Mouse (Mus musculus): ENCODE data around the gene Dock4. TPM values are rescaled to one million over a fixed set of nuclear protein-coding genes. Genes with fewer than 3 reads are reported as not detected.

Gene Dock4
- polyA plus RNA-seq, 1 experiment from 2014 or later: 34.3 TPM

GRCm38 (mm10) chr12:40574051-40574450, 128.3 kb downstream of the Dock4 start:
- Histone ChIP-seq H3K4me2 (ENCODE audit: low read length) (no peak overlapping the region), H3K9me3 (ENCODE audit: control insufficient read depth, low read length) (no peaks in the 10 kb centered on the region), H3K36me3 (ENCODE audit: control insufficient read depth, insufficient read depth, low read length) (no peaks in the 10 kb centered on the region), H3K27me3 (ENCODE audit: control insufficient read depth, insufficient read depth, low read length) (no peaks in the 10 kb centered on the region), H3K9ac (replicated peaks; ENCODE audit: low read length) (no peak overlapping the region), H3K4me3 (replicated peaks; ENCODE audit: low read depth, low read length) (no peak overlapping the region), H3K4me1 (ENCODE audit: control insufficient read depth, insufficient read depth, low read length) (peaks cover 4% of the 10 kb centered on the region; the same call in 1 of the 2 replicates), H3K27ac (replicated peaks; ENCODE audit: low read depth, low read length) (no peak overlapping the region)
- no peak for ATAC-seq (ENCODE audit: low FRiP score, low TSS enrichment)
- no peak for DNase-seq
- 75% methylated on average over 3 of the region's 3 CpGs for WGBS

- WGBS: 79% methylated on average over 2 of the region's 2 CpGs
- Histone ChIP-seq H3K4me3 (replicated peaks; ENCODE audit: low read depth, low read length) (no peak overlapping the region), H3K36me3 (ENCODE audit: control insufficient read depth, insufficient read depth, low read length) (no peaks in the 10 kb centered on the region), H3K27ac (replicated peaks; ENCODE audit: low read depth, low read length) (no peak overlapping the region), H3K9ac (replicated peaks; ENCODE audit: low read length) (no peak overlapping the region), H3K9me3 (ENCODE audit: control insufficient read depth, low read length) (no peaks in the 10 kb centered on the region), H3K4me2 (ENCODE audit: low read length) (no peak overlapping the region), H3K4me1 (ENCODE audit: control insufficient read depth, insufficient read depth, low read length) (peaks cover 4% of the 10 kb centered on the region; the same call in 1 of the 2 replicates), H3K27me3 (ENCODE audit: control insufficient read depth, insufficient read depth, low read length) (no peaks in the 10 kb centered on the region)
- DNase-seq: no peak
- no peak for ATAC-seq (ENCODE audit: low FRiP score, low TSS enrichment)
Measured at GRCm38 (mm10) chr12:40576749-40577148, 131.0 kb downstream of the Dock4 start.

- WGBS: 46% methylated on average over 2 of the region's 2 CpGs
- H3K9ac ChIP-seq (replicated peaks; ENCODE audit: low read length): no peak overlapping the region
- H3K27ac ChIP-seq (replicated peaks; ENCODE audit: low read depth, low read length): no peak overlapping the region
Measured at GRCm38 (mm10) chr12:40580351-40580750, 134.6 kb downstream of the Dock4 start.

GRCm38 (mm10) chr12:40581037-40581436, 135.3 kb downstream of the Dock4 start:
- no peak overlapping the region for H3K4me2 ChIP-seq (ENCODE audit: low read length)
- H3K4me3 ChIP-seq (replicated peaks; ENCODE audit: low read depth, low read length): no peak overlapping the region
- ATAC-seq (ENCODE audit: low FRiP score, low TSS enrichment): no peak
- no peak for DNase-seq
- H3K9ac ChIP-seq (replicated peaks; ENCODE audit: low read length): no peak overlapping the region
- H3K4me1 ChIP-seq (ENCODE audit: control insufficient read depth, insufficient read depth, low read length): no peaks in the 10 kb centered on the region
- 70% methylated on average over 3 of the region's 3 CpGs for WGBS
- H3K9me3 ChIP-seq (ENCODE audit: control insufficient read depth, low read length): no peaks in the 10 kb centered on the region
- no peak overlapping the region for H3K27ac ChIP-seq (replicated peaks; ENCODE audit: low read depth, low read length)
- H3K36me3 ChIP-seq (ENCODE audit: control insufficient read depth, insufficient read depth, low read length): no peaks in the 10 kb centered on the region
- no peaks in the 10 kb centered on the region for H3K27me3 ChIP-seq (ENCODE audit: control insufficient read depth, insufficient read depth, low read length)

More at GRCm38 (mm10) chr12:40580351-40580750, 134.6 kb downstream of the Dock4 start:
- H3K27me3 ChIP-seq (ENCODE audit: control insufficient read depth, insufficient read depth, low read length): no peaks in the 10 kb centered on the region
- H3K36me3 ChIP-seq (ENCODE audit: control insufficient read depth, insufficient read depth, low read length): no peaks in the 10 kb centered on the region
- no peaks in the 10 kb centered on the region for H3K4me1 ChIP-seq (ENCODE audit: control insufficient read depth, insufficient read depth, low read length)
- no peak overlapping the region for H3K4me2 ChIP-seq (ENCODE audit: low read length)
- no peak overlapping the region for H3K4me3 ChIP-seq (replicated peaks; ENCODE audit: low read depth, low read length)
- H3K9me3 ChIP-seq (ENCODE audit: control insufficient read depth, low read length): no peaks in the 10 kb centered on the region
- ATAC-seq (ENCODE audit: low FRiP score, low TSS enrichment): no peak
- no peak for DNase-seq

- no peaks in the 10 kb centered on the region for H3K4me1 ChIP-seq (ENCODE audit: control insufficient read depth, insufficient read depth, low read length)
- DNase-seq (no peak), ATAC-seq (ENCODE audit: low FRiP score, low TSS enrichment) (no peak)
- no peak overlapping the region for H3K4me2 ChIP-seq (ENCODE audit: low read length)
- H3K27me3 ChIP-seq (ENCODE audit: control insufficient read depth, insufficient read depth, low read length): no peaks in the 10 kb centered on the region
- H3K9ac ChIP-seq (replicated peaks; ENCODE audit: low read length): no peak overlapping the region
- H3K4me3 ChIP-seq (replicated peaks; ENCODE audit: low read depth, low read length): no peak overlapping the region
- H3K9me3 ChIP-seq (ENCODE audit: control insufficient read depth, low read length): no peaks in the 10 kb centered on the region
- no peak overlapping the region for H3K27ac ChIP-seq (replicated peaks; ENCODE audit: low read depth, low read length)
- no peaks in the 10 kb centered on the region for H3K36me3 ChIP-seq (ENCODE audit: control insufficient read depth, insufficient read depth, low read length)
- WGBS: 73% methylated on average over 5 of the region's 5 CpGs
Measured at GRCm38 (mm10) chr12:40582059-40582458, 136.3 kb downstream of the Dock4 start.

GRCm38 (mm10) chr12:40584526-40585289, 139.0 kb downstream of the Dock4 start:
- no peak overlapping the region for H3K27ac ChIP-seq (replicated peaks; ENCODE audit: low read depth, low read length)
- WGBS: 77% methylated on average over 7 of the region's 7 CpGs
- no peak overlapping the region for H3K4me3 ChIP-seq (replicated peaks; ENCODE audit: low read depth, low read length)
- H3K36me3 ChIP-seq (ENCODE audit: control insufficient read depth, insufficient read depth, low read length): no peaks in the 10 kb centered on the region
- H3K27me3 ChIP-seq (ENCODE audit: control insufficient read depth, insufficient read depth, low read length): no peaks in the 10 kb centered on the region
- no peaks in the 10 kb centered on the region for H3K4me1 ChIP-seq (ENCODE audit: control insufficient read depth, insufficient read depth, low read length)
- no peak for ATAC-seq (ENCODE audit: low FRiP score, low TSS enrichment)
- H3K4me2 ChIP-seq (ENCODE audit: low read length): no peak overlapping the region
- no peaks in the 10 kb centered on the region for H3K9me3 ChIP-seq (ENCODE audit: control insufficient read depth, low read length)
- no peak for DNase-seq
- no peak overlapping the region for H3K9ac ChIP-seq (replicated peaks; ENCODE audit: low read length)

- 85% methylated on average over 4 of the region's 4 CpGs for WGBS
- Histone ChIP-seq H3K9me3 (ENCODE audit: control insufficient read depth, low read length) (no peaks in the 10 kb centered on the region), H3K27me3 (ENCODE audit: control insufficient read depth, insufficient read depth, low read length) (no peaks in the 10 kb centered on the region), H3K9ac (replicated peaks; ENCODE audit: low read length) (no peak overlapping the region), H3K4me2 (ENCODE audit: low read length) (no peak overlapping the region), H3K27ac (replicated peaks; ENCODE audit: low read depth, low read length) (no peak overlapping the region), H3K4me1 (ENCODE audit: control insufficient read depth, insufficient read depth, low read length) (no peaks in the 10 kb centered on the region), H3K36me3 (ENCODE audit: control insufficient read depth, insufficient read depth, low read length) (no peaks in the 10 kb centered on the region), H3K4me3 (replicated peaks; ENCODE audit: low read depth, low read length) (no peak overlapping the region)
- ATAC-seq (ENCODE audit: low FRiP score, low TSS enrichment): no peak
- no peak for DNase-seq
Measured at GRCm38 (mm10) chr12:40585456-40586141, 139.8 kb downstream of the Dock4 start.

- WGBS: 87% methylated on average over 4 of the region's 4 CpGs
- H3K36me3 ChIP-seq (ENCODE audit: control insufficient read depth, insufficient read depth, low read length): no peaks in the 10 kb centered on the region
- no peak overlapping the region for H3K4me3 ChIP-seq (replicated peaks; ENCODE audit: low read depth, low read length)
- no peak for DNase-seq
- no peaks in the 10 kb centered on the region for H3K4me1 ChIP-seq (ENCODE audit: control insufficient read depth, insufficient read depth, low read length)
- no peak overlapping the region for H3K27ac ChIP-seq (replicated peaks; ENCODE audit: low read depth, low read length)
- no peaks in the 10 kb centered on the region for H3K9me3 ChIP-seq (ENCODE audit: control insufficient read depth, low read length)
- H3K4me2 ChIP-seq (ENCODE audit: low read length): no peak overlapping the region
- no peak overlapping the region for H3K9ac ChIP-seq (replicated peaks; ENCODE audit: low read length)
- H3K27me3 ChIP-seq (ENCODE audit: control insufficient read depth, insufficient read depth, low read length): no peaks in the 10 kb centered on the region
- ATAC-seq (ENCODE audit: low FRiP score, low TSS enrichment): no peak
Measured at GRCm38 (mm10) chr12:40594161-40594560, 148.4 kb downstream of the Dock4 start.

GRCm38 (mm10) chr12:40595440-40595839, 149.7 kb downstream of the Dock4 start:
- H3K4me3 ChIP-seq (replicated peaks; ENCODE audit: low read depth, low read length): no peak overlapping the region
- H3K4me1 ChIP-seq (ENCODE audit: control insufficient read depth, insufficient read depth, low read length): no peaks in the 10 kb centered on the region
- no peaks in the 10 kb centered on the region for H3K9me3 ChIP-seq (ENCODE audit: control insufficient read depth, low read length)
- no peak overlapping the region; the same call in 1 of the 2 replicates for H3K27ac ChIP-seq (replicated peaks; ENCODE audit: low read depth, low read length)
- no peaks in the 10 kb centered on the region for H3K36me3 ChIP-seq (ENCODE audit: control insufficient read depth, insufficient read depth, low read length)
- no peak for DNase-seq
- no peaks in the 10 kb centered on the region for H3K27me3 ChIP-seq (ENCODE audit: control insufficient read depth, insufficient read depth, low read length)
- H3K4me2 ChIP-seq (ENCODE audit: low read length): no peak overlapping the region
- H3K9ac ChIP-seq (replicated peaks; ENCODE audit: low read length): no peak overlapping the region
- 78% methylated on average over 6 of the region's 6 CpGs for WGBS
- no peak for ATAC-seq (ENCODE audit: low FRiP score, low TSS enrichment)

All from midbrain, embryonic 14.5 days (tissue).